Mouse (Mus musculus) induced T-regulatory cell, adult 2 months (primary cell): ENCODE results near the gene Il4ra.
A peak's percentile ranks its signal among the peaks of the same experiment; 100 is the strongest.

Experiments used
- DNase-seq: peaks from one replicate; pipeline ENCODE4 v3.0.0-alpha.2; 2012; ENCODE audit warnings: low read depth

Il4ra gene

DNA sequence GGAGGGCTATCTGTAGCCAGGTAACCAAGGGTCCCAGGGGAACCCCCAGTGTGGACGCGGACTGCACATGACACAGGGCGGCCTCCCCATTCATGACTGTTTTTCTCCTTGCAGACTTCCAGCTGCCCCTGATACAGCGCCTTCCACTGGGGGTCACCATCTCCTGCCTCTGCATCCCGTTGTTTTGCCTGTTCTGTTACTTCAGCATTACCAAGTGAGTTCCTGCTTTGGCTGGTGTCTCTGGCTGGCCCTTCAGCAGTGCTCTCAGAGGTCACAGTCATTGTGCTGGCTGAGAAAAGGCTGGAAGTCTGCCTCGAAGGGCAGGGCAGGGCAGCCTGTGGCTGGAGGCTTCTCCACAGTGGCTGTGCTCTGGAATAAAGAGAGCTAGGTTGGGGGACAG lies 20.8 kb downstream of the Il4ra start:
- no peak for DNase-seq

DNA sequence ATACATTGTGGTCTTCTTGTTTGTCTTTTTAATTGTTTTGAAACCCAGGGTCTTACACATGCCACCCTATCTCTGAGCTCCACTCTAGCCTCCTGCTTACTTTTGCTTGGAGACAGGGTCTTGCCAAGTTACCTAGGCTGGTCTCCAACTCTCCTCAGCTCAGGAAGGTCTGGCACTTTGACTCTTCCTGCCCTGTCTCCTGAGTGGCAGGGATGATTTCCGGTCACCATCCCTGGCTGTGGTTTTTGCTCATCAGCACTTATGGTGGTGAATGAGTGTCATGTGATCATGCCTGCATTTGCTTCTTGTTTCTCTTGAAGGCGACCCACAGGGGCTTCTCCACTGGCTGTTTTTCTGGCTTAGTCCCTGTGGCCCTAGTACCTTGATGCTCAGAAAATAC lies 21.9 kb downstream of the Il4ra start:
- no peak for DNase-seq

DNA sequence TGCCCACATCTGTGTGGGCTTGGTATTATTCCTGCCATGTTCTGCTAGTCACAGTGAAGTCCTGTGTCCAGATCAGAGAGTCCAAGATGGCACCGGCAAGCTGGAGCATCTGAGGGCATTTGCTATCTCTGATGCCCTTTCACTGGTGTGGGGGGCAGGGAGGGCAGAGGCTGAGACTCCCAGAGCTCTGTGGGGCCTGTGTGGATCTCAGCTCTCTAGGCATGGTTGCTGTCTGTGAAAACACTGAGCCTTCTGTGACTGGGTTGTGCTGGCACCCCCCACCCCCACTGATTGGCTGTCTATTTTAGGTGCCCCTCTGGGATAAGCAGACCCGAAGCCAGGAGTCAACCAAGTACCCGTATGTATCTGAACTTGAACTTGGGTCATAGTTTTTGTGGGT lies 22.9 kb downstream of the Il4ra start:
- no peak for DNase-seq

DNA sequence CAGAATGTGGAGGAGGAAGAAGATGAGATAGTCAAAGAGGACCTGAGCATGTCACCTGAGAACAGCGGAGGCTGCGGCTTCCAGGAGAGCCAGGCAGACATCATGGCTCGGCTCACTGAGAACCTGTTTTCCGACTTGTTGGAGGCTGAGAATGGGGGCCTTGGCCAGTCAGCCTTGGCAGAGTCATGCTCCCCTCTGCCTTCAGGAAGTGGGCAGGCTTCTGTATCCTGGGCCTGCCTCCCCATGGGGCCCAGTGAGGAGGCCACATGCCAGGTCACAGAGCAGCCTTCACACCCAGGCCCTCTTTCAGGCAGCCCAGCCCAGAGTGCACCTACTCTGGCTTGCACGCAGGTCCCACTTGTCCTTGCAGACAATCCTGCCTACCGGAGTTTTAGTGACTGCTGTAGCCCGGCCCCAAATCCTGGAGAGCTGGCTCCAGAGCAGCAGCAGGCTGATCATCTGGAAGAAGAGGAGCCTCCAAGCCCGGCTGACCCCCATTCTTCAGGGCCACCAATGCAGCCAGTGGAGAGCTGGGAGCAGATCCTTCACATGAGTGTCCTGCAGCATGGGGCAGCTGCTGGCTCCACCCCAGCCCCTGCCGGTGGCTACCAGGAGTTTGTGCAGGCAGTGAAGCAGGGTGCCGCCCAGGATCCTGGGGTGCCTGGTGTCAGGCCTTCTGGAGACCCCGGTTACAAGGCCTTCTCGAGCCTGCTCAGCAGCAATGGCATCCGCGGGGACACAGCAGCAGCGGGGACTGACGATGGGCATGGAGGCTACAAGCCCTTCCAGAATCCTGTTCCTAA lies 24.0 kb downstream of the Il4ra start:
- DNase-seq, result no peak

DNA sequence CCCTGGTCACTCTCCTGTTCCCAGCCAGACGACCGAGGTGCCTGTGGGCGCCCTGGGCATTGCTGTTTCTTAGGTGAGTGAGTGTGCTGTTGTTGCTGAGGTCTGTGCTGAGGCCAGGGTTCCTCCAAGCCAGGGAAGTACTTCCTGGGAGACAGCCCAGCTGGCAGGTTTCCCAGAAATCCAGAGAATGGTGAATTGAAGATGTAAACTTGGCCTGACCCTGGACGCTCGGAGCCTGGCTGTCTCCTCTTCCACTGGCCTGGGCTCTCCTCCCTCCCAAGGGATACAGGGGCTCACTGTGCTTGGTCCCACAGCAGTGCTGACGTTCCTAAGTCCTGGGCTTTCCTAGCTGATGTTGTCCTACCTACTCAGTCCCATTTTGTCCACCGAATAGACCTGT lies 25.1 kb downstream of the Il4ra start:
- no peak for DNase-seq

DNA sequence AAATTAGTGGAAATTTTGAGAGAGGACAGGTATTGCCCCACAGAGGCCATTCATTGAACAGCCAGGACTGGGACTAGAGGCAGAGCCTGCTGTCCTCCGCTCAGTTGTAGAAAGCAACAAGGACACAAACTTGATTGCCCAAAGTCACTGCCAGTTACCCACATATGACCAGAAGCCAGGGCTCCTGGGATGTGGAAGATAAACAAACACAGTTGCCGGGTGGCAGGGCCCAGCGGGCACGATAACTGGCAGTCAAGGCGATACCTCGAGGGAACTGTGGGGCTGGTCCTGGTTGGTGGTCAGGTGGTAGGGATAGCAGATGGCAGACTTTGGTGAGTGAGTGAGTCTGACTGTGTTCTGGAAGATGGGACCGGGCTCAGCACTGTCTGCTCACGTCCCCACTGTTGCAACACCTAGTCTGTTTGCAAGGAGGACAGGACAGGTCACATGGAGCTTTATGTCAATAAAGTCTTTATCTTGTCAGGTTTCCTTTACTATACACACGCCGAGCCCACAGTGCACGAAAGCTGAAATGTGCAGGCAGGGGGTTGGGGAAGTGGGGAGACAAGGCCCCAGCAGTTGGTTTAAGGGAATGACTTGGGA lies 25.7 kb downstream of the Il4ra start:
- DNase-seq, result no peak

DNA sequence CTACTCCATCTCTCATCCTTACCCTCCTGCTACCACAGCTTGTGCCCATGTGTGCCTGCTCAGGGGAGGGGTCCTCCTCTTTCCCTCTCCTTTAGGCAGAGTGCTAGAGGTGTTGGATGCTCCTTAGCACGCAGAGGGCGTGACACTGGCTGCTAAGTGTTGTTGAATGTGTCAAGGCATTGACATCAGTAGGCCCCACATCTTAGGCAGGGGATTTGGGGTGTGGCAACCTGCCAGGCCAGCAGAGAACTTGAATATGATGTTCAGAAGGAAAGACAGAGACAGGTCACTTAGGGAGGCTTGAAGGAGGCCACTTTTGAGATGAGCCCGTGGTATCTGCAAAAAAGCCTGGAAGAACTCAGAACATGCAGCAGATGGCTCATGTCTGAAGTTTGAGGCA lies 26.2 kb downstream of the Il4ra start:
- DNase-seq, result peak; percentile 44

DNA sequence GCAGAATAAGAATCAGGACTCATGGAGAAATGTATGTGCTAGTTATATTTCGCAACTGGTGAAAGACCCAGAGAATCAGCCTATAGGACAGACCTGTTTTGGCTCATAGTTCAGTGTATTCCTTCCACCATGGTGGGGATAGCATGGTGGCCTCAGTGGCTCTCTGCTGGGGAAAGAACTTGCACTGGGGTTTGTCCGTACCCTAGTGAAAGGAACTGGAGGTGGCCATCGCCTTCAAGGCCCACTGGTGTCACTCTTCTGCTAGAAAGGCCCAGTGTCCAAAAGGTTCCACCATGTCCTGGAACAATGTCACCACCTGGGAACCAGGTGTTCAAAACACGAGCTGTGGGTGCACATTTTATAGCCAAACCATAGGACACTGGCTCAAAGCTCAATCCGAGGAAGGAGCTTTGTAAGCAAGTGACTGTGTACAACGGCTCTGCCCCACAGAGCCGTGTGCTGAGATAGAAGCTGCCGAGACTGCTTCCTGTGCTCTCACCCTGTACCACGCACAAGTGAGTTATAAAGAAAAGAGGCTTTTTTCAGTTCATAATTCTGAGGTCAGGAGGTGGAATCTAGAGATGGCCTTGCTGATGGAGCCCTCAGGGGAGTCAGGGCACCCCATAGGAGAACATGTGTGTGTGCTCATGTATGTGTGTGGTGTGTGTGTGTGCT lies 27.8 kb downstream of the Il4ra start:
- peak; percentile 73 for DNase-seq

DNA sequence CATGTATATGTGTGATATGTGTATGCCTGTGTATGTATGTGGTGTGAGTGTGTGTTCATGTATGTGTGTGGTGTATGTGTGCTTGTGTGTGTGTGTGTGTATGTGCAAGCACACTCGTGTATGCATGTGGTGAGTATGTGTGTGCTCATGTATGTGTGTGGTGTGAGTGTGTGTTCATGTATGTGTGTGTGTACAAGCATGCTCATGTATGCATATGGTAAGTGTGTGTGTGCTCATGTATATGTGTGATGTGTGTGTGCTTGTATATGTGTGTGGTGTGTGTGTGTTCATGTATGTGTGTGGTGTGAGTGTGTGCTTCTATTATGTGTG lies 28.3 kb downstream of the Il4ra start:
- no peak for DNase-seq

DNA sequence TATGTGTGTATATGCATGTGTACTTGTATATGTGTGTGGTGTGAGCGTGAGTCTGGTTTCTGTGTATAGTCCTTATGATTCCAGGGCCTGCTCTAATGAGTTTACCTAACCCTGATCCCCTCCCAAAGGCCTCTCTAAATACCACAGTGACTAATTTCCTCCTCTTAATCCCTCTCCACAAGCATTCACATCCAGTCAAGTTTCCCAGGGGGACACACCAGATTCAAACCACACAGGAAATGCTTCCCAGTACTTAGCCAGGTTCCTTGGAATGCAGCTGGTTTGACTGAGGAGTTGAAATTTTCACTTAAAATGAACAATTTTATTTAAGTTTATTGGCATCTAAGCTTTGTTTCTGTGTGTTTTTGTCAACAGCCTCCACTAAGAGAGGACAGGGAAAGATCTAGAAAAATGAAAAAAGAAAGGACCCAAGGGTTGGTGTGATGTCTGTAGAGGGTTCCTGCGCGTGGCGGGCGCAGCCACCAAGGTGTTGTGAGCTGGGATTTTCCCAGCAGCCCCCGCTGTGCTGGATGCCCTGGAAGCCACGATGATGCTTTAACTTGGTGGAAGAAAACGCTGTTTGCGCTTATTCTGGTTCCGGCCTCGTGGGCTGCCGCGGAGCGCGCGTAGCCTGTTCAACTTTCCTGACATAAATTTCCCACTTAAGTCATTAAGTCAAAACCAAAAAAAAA lies 28.9 kb downstream of the Il4ra start:
- no peak for DNase-seq

DNA sequence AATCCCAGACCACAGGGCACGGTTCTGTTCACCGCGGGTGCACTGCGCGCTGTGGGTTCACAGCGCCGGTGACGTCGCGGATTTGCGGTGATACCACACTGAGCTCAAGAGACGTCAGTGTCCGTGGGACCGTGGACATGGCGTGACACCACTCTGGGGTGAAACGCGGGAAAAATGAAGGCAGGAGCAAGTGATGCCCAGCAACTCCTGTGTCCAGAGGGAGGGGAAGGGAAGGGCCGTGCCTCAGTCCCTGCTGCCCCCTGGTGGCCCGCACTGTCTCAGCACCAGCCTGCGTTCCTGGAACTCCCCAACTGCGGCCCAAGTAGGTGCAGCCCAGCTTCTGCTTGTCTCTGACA lies 29.4 kb downstream of the Il4ra start:
- peak; percentile 94 for DNase-seq

DNA sequence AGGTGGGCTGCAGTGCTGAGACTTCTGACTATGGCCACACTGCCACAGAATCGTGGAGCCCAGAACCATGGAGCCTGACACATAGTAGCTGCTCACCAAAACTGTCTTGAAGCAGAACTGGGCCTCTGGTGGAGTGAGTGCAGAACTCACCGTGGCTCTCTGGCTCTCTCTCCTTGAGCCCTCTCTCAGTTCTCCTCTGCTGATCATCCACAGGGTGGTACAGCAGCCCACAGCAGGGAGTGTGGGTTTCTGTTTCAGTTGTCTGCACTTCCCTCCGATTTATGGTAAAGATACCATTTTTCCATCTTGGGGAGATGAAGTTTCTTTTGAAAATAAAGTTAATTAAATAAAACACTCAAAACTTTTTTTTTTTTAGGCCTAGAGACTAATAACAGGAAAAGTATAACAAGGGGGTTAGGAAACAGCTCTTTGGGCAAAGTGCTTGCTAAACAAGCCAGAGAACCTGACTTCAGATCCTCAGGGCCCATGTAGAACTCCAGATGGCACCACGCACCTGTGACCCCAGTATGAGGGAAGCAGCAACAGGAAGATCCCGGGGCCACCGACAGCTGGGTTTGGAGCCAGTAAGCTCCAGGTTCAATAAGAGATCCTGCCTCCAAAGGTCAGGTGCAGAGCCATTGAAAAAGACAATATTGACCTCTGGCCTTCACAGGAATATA lies 31.5 kb downstream of the Il4ra start:
- peak; percentile 62 for DNase-seq

DNA sequence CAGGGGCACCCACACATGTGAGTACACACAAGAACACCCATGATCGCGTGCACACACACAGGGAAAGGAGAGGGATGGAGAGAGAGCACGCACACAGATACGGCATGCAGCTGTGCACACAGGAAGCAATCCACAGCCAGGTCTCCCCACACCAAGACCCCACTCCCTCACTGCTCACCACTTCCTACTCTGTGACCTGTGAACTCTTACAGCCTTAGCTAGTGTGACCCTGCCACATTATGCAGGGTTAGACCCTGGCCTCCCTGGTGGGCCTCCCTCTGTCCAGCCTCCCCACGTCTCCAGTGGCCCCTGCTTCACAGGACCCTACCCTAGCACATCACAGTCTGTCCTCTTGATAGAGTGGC lies 32.1 kb downstream of the Il4ra start:
- DNase-seq, result no peak

DNA sequence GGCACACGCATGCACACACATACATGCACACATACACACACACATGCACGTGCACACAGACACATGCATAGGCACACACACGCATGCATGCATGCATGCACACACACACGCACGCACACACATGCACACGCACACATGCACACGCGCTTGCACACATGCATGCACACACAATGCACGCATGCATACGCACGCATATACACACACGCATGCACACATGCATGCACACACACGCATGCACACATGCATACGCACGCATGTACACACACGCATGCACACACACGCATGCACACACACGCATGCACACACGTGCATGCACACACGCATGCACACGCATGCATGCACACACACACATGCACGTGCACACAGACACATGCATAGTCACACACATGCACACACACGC lies 34.4 kb downstream of the Il4ra start:
- no peak for DNase-seq

DNA sequence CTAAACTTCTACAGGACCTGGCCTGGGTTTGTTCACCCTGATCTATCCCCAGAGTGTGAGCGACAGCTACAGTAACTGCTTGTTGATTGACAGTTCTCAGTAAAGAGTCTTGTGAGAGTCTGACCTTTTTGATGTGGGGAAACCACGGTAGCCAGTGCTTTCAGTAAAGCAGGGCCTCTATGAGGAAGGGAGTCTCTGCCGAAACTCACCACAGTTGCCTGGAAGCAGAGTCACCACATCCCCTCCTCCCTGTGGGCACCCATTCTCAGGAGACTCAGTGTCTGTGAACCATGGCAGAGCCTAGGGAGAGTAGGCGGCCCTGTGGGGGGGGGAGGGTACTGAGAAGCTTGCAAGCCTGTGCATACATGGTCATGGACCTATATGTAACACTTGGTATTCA lies 36.8 kb downstream of the Il4ra start:
- DNase-seq, result peak; percentile 89

DNA sequence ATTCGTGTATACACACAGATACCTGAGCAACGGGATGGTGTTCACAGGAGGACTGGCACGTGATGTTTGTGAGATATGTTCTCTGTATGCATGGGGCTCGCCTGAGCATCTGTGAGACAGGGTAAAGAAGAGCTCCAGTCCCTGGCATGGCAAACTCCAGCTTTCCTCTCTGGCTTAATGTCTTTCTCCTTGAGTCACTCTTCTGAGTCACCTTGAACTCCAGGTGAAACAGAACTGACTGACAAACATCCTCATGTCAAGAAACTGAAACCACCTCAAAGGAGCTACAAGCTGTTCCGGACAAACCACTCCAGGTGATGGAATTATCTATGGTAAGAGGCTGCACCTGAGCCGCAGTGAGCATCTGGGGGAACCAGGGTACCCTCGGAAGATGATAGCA lies 38.0 kb downstream of the Il4ra start:
- peak; percentile 61 for DNase-seq

DNA sequence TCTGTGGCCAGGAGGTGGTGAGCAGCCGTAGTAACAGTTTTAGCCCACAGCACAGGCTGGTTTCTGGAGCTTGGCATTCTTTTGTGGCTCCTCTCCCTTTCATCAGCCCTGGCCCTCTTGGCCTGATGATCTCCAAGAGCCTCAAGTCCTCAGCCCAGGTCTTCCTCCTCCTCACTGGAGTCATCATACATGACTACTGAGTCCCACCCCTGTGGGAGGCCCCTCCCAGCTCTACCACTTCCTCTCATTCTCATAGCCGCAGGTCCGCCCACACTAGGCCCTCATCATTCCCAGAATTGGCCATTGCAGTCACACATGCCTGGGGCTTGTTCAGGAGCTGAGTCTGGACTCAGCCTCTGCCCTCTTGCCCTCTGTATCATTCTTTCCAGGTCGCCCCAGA lies 41.9 kb downstream of the Il4ra start:
- DNase-seq, result peak; percentile 84

DNA sequence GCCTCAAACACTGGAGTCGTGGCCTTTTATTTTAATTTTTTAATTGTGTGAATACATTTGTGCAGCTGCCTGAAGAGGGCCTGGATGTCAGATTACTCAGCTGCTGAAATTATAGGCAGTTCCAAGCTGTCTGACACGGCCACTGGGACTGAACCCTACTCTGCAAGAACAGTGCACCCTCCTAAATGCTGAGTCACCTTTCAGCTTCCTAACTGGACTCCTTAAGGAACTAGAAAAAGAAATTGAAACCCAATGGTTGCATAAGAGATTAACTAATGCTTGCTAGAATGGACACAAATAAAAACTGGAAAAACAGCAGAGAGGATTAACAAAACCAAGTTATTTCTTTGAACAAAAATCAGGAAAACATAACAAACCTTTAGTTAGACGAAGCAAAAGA lies 44.5 kb downstream of the Il4ra start:
- DNase-seq, result no peak

DNA sequence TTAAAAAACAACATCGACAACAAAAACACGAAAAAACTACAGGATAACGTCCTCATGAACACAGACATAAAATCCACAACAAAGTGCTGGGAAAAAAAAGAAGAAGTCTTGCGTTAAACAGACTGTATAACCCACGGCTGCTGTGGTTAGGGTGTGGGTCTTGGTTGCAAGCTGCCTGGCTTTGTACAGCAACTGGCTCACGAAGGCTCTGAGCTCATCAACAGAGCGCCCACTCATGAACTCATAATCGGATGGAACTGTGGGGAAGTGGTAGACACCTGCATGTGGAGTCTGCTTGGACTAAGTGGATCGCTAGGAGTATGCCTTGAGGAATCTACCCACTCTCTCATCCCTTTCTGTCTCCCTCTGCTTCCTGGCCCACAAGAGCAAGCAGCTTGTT lies 45.2 kb downstream of the Il4ra start:
- peak; percentile 65 for DNase-seq

DNA sequence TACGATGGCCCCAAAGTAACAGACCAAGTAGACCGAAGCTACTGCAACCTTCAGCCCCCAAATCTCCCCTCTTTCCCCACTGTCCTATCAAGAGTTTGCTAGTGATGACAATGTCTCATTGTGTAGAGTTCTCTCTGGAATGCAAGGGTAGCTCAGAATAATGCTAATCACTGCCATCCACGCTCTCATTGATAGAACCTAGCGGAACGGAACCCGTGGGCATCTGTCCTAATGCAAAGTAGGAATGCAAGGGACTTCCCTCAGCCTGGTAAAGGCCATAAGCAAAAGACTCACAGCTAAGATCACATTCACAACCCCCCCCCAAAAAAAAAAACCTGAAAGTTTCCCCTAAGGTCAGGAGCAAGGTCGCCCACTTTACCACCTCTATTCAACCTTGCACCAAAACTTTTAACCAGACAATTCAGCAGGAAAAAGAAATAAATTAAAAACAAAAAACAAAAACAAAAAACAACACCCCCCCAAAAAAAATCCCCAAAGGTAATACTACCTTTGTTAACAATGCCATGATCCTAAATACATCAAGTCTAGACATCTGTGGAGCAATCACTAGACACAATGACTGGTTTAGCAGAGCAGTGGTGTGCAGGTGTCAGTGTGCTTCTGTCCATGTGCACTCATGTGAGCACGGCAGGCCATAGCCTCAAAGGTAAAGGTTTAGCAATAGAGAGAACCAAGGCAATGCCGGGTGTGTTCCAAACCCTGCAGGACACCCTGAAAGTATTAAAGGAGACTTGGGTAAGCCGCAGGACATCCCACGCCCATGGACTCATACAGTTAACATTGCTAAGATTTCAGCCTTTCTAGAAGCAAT lies 45.8 kb downstream of the Il4ra start:
- no peak for DNase-seq

DNA sequence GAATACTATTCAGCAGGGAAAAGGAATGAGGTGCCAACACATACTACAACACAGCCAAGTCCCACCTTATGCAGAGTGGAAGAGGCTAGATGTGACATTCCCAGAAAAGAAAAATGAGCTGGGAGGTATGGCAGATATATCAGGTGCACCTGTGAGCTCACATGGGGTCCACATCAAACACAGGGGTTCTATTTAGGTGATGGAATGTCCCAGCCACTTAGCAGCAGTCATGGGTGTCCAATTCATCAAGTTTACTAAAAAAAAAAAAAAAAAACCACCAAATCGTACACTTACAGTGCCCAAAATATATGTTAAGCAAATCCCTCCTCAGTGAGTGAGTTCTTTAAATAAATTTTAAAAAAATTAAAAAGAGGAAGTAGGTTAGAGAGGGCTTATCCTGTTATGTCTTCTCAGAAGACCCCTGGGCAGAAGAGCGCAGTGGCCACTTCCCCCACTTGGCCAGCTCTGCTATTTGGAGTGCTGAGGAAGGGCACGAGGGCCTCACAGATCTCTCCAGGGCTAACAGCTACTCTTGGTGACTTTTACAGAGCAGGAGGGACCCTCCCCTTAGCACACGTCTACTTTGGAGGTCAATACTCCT lies 47.6 kb downstream of the Il4ra start:
- DNase-seq, result no peak
